Mouse (Mus musculus) kidney, postnatal 4 days (tissue): ENCODE measurements at regions not wholly inside any gene's neighbourhood (a gene's known extent, or its start where the extent isn't known, plus 50 kb on each side); places are given as distances from the start of the nearest gene placed in this dataset.

ENCODE experiments used
- DNase-seq, 2 experiments: peaks; one replicate each; pipeline ENCODE4 v3.0.0; 2021; ENCODE audit warnings: mixed read lengths in 2 of 2

DNA sequence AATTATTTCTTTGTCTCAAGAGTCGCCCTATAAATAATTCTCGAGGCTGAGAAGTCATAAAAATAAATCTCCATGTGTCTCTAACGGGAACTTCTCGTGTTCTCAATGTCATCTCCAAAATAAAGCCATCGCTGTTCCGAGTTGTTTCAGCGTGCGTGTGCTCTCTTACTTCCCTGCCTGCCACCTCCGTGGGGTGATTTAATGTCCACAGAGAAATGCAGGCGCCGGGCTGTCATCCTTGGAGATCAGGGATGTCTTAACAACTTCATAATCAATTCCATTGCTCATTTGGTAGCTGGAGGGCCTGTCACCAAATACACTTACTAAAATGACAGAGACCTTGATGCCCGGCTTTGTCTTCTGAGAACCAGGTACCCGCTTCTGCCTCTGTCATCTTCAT is 161.8 kb downstream of the Pmp22 start:
- no peak for DNase-seq

DNA sequence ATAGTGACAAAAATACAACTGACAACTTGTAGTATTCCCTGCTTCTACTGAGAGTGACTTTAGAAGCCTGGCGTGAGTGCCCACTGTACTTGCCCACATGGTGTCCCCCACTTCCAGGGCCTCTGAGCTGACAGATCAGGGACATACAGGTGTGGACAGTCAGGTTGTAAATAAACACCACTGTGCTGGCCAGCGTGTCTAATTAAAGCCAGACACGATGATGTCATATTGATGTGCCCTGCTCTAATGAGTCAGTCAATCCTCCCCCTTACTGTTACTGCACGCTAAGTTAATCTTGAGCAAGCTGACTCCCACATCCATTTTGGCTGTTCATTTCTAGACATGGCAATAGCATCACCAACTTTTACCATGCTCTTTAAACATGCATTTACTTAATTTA is 164.7 kb downstream of the Pmp22 start:
- DNase-seq, result peak in 1 of 2 experiments; percentile 8

DNA sequence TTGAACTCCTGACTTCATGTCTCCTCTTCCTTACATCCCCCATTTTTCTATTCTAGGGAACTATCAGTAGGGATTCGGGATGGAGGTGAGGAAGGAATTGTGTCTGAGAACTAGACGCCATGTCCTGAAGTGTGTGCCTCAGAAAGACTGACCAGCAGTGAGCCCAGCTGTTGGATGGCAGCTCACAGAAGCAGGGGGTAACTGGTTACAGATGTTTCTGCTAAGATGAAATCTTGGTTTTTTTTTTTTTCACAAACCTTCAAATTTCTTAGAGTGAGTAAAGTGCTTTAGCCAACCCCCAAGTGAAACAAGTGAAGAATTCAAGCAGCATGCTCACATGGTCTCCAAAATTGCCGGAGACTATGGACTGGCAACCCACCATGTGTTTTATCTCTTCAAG is 165.7 kb downstream of the Pmp22 start:
- DNase-seq, result no peak

DNA sequence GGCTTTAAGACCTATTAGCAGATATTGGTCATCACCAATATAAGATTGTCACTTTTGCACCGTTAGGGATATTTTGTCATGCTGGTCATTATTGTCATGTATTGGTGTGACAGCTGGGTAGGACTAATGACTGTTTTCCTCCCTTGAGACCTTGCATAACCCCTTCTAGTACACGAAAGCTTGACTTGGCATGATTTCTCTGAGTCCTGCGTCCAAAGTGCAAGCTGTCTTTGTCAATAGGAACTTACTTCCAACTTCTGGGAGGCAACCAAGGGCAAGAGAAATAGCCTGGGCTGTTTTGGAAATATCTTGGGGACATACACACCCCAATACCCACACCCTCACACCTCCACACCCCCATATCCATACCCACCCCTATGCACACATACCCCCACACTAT is 167.7 kb downstream of the Pmp22 start:
- no peak for DNase-seq

DNA sequence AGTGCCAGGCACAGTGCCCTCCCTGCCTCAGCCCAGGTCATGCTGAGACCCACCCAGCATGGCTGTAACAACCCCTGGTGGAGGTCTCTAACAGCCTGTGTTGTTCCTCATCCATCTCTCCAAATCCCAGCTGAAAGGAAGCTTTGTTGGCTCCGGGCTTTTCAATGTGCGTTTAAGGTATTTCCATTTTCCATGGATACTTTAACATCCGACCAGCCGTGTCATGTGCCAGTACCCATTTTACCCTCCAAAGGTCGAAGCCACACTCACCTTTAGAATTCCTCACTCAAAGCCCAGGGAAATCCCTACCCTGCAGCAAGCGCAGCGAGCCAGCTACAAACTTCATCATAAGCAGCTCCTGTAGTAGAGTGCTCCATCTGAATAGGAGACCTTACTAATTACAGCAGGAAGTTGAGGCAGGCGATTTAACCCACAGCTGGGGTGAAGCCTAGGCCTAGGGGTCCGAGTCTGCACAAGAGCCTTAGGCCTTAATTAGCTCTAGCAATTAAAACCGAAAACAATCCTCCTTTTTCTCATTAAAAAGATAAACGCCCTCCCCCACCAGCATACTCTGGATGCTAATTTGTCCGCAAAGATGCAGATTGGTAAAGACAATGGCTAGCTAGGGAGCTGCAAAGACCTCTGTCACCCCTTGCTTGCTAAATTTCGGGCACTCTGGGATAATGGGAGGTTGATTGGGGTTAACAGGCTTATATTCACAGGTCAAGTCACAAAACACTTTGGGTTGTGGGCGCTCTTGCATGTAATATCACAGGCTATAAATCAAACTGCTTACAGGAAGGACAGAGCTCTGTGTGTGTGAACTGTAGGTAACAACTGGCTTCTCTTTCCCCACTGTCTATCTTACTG is 171.2 kb downstream of the Pmp22 start:
- peak in 1 of 2 experiments; percentile 6 for DNase-seq

DNA sequence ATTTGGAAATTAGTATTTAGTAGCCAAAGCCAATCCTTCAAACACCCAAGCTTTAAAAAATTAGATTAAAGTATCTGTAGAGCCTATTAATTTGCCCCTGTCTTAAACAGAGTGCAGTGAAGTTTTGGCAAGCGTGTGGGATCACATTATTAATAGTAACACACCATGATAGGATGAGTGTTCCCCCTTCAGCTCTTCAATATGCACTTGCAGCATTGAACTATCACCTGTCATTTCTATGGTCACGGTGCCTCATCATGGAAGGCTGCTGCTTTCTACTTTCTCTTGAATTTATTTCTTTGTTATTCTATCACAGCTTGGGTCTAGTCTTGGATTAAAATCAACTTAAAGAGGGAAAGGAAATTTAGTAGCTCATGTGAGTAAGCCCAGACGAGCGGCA is 196.4 kb downstream of the Pmp22 start:
- no peak for DNase-seq

DNA sequence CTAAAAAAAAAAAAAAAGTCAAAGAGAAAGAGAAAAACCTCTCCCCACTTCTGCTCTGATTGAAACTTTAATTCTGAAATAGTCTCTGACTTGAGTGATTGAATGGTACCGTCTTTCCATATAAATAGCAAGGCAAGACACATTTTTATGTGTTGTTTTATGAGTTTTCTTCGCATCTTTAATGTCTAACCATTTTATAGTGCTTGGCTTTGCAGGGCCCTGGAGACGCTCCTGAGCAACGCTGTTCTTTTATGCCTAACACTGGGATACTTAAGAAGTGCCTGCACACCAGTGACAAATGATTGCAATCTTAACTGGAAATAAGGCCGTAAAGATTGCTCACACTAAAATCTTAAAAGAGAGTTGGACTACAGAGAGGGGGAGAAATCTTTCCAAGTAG is 198.1 kb downstream of the Pmp22 start:
- DNase-seq, result no peak

DNA sequence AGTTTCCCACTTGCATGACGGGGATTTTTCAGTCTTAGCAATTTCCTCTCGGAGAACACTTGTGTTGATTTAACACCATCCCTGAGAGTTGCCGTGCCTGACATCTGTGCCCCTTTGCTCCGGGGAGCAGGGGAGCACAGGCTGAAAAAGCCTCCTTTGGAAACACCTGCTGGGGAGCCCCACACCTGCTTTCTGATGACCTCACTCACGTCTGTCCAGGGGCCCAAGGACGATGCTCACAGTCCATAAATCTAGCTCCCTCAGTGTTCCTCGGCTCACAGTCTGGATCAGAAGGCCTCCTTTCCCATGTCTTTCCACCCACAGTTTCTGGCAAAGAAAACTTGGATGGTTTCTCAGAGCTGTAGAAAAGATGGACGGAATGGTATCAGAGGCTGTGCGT is 208.7 kb downstream of the Pmp22 start:
- no peak for DNase-seq

DNA sequence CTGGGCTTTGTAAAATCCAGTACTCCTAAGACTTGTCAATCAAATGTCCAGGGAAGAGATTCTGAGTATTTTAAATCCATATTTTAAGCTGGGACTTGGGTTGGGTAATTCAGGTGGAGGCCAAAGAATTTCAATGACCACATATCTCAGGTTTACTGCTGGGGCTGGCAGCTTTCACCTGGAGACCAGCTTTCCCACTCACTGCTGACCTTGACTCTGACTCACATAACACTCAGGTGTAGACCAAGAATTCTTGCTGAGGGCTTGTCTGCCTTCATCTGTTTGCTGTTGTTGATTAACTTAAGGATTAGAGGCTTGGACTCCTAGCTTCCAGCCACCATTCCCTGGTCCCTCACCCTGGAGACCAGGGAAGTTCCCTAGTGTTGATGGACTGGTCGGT is 209.5 kb downstream of the Pmp22 start:
- DNase-seq, result no peak

DNA sequence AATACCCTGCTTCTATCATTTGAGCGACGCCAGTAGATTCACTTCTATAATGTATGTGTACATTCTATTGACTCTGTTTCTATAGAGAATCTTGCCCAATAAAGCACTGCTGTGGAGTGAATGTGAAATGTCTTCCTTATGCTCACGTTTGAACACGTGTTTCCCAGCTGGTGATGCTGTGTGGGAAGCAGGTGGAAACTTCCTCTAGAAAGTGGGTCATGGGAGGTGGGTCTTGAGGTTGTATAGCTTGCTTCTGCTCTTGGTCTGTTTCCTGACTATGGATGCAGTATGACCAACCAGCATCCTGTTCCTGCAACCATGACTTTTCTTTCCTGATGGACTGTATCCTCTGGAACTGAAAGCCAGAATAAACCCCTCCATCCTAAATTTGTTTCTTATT is 216.9 kb downstream of the Pmp22 start:
- DNase-seq, result no peak

DNA sequence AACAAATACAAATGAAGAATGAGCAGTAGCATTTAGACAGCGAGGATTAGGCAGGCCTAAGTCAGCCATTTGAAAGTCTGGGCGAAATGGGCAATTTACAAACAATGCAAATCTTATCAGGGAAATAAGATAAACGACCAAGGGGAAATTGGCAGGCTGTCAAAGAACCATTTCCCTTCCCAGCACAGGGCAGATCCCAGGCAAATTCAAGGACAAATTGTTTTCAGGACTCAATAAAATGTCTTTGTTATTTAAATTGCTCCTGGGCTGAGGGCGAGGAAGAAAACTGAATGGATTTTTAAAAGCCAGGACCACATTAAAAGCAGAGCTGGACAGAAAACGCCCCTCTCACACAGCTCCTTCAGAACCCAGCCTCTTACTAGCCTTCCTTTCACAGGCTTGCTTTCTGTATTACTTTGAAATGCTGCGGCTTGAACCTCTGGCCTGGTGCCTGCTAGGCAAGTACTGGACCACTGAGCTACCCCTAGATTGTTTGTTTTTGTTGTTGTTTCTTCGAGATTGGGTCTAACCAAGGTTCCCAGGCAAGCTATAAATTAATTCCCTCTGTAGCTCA is 221.4 kb downstream of the Pmp22 start:
- peak in 1 of 2 experiments; percentile 7 for DNase-seq

DNA sequence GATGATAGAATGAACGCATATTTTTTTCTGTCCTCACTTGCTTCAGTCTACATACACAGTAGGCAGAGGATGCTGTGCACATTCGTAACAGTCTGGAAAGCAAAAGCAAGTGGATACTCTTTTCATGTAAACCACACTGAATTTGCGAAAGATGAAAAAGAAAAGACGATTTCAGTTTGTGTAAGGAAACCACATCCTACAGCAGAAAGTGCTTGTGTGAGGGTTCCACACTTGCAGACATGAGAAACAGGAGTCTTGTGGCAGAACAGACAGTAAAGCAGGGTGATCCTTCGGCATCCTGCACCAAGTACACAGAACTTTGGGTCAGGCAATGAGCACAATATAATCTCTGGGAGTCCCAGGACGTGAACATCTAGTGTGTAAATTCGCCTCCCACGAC is 223.2 kb downstream of the Pmp22 start:
- DNase-seq, result no peak

DNA sequence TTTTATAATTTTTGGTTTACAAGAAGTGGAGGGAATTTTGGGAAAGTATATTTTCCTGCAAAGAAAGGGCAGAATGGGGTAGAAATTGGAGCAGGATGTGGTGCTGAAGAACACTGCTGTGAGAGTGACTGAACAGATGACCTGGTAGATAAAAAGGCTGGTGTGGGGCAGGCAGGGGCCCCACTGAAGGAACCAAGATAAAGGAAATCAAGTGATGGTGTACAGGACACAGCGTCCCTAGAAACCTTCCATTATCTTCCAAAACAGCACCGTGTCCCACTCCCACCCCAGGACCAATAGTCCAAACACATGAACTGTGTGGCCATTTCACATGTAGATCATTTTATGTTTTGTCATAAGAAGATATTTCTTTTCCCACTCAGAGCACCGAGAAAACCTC is 224.2 kb downstream of the Pmp22 start:
- no peak for DNase-seq

DNA sequence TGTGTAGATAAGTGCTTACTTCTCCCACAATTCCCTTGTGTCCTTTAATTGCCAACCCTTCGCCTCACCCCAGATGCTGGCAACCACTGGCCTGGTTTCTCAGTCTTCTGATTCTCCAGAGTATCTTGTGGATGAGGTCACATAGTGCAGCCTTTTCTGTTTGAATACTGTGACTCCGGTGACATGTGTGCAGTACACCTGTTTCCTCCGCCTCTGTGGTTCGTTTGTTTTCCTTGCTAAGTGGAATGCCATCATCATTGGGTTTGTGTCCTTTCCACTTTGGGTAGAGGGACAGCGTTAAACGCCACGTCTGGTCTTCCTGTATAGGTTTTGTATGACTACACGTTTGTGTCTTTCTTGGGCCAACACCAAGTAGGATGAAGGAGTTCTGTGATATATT is 224.9 kb downstream of the Pmp22 start:
- no peak for DNase-seq

DNA sequence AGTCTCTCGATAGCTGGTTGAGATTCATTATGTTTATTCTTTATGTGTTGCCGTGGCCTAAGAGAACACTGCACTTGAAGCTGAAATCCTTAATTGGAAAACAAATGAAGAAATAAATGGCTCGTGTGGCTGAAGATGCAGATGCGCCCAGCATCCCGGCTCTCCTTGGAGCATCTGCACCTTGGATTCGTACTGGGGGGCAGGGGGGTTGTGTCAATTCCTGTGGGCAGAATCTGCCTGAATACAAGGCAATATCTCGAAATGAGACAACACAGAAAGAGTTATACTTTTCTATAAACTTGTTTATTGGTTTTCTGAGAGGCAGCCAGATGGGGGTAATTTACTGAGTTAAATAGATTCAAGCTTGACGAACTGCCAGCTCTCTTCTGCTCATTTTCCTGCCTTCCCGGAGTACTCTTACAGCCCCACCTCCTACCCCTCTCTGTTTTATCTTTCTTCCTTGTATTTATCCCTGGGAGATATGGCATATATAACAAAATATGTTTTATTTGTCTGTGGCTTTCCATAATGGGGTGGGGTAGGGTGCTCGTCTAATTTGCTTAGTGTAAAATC is 229.1 kb downstream of the Pmp22 start:
- no peak for DNase-seq

DNA sequence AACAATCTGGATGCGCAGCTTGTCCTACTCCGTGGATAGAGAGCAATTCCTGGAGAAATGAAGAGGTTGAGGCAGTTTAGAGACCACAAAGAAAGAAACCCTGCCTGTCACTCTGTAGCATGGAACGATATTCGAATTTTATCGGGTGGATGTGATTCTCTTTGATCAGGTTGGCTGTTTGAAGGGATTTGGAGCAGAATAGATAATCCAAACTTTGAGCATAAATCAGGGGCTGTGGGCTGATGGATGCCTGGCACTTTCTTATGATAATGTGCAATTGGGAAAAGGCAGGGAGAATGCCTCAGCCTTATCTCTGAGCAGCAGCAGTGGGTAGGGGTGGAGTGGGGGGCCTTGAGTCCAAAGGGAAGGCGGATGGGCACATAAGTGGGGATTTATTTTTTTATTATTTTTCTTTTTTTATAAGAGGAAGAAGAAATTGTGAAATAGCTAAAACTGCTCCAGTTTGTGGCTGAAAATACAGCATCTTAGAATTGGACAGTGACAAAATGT is 239.0 kb downstream of the Pmp22 start:
- DNase-seq, result no peak

DNA sequence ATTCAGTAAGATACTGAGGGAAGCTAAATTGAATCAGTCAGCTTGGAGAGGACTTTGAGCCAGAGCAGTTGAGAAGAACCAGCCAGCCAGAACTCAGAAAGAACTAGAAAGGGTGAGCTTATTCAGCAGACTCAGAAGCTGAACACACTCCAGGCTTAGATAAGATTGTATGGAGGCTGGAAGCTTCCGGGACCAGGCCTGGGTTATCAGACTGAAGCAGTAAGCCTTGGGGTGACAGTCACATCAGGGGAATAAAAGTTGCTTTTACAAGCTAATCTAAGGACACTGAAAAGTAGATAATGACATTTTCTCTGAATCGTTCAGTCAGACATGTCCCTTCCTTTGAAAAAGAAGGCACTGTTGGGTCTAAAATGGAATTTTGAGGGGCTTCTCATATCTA is 240.7 kb downstream of the Pmp22 start:
- no peak for DNase-seq

DNA sequence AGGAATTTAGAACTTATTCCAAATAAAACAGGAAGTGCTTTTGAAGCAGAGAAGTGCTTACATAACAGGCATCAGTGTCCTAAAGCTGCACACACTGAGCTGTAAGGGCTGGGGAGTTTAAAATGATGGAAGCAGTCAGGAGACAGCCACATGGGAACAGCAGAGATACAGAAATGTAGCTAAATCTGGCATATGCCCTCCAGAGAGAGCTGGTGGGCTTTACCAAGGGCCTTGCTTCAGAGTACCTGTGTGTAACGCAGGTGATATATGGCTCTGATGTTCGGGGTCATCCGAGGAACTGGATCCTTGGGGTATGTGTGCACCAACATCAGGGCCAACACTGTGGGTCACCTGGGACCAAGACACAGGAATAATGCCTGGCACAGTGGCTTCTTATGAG is 247.5 kb downstream of the Pmp22 start:
- no peak for DNase-seq

DNA sequence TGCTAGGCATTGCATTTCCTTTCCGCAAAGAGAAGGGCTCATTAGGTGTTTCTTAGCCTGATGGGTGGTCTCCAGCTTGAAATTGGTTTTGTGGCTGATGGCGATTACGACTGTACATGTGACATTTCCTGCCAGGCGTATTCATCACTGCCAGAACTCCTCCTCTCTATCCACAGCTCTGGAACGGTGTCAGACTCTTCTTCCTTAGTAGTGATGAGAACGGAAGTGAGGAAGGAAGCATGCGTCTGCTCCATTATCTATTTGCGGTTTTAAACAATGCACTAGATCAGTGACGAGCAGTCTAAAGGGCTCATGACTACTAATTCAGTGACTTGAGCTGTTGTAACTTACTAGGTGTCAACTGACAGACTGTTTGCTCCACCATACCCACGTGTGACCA is 248.2 kb downstream of the Pmp22 start:
- no peak for DNase-seq

DNA sequence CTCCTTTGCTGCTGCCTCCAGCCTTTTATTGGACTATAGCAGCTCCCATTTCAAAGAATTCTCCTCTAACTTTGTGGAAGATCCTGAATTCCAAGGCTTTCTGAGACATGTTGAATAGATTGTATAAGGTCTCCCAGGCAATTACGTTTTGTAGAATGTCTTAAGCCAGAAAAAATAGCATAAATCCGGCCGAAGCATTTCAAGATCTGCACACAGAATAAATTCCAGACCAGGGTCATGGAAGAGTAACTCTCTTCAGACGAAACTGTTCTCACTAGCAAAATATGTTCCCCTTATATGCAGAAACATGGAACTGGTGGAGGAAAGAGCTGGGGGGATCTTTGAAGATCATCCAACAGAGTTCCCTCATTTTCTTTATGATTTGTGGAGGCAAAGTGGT is 259.5 kb downstream of the Pmp22 start:
- DNase-seq, result no peak

DNA sequence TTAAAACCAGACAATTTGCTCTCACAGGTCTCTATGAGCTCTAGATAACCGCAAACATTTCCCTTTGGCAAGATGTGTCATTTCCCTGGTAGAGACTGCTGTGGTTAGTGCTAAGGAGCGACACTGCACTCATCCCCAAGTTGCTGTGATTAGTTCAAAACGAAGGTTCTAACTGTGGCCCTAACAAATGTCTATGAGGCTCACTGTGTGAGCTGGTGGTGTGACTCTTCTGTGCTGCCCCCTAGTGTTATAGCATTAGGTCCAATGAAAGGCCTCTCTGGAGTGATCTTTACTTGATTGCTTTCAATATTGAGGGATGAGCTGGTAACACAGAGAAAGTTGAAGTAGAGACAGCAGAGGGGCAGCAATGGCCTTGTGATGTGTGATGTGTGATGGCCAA is 262.7 kb downstream of the Pmp22 start:
- DNase-seq, result no peak

DNA sequence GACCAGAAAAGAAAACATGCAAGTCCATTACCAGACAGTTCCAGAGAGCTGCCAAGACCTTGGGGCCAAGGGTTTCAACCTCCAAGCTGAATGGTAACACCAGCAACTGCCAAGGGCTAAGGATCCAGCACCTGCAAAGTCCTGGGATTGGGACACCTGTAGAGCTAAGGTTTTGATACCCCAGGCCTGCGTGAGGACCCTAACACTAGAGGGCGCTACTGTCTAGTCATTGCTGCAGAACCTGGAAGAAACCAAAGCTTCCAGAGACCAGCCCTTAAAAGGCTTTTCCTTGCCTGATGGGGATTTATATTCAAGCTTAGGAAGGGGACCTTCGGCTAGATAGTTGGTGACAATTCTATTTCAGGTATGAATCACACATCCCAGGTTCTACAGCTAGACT is 263.6 kb downstream of the Pmp22 start:
- DNase-seq, result peak; percentile 19 to 35

DNA sequence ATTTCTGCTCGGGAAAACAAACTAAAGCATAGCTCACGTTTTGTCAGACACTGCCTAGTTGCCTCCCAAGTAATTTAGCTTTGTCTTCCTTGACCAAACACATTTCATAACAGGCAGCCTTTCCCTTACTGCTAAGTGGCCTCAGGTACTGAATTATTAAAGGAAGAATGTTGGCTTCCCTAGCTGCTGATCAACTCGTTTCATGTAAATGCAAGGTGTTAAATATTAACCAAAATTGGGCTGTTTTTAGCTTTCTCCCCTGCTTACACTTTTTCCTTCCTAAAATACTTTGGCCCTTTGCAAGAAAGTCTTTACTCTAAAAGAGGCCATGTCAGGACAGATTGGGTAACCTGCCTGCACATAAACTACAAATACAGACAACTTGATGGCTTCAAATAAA is 265.4 kb downstream of the Pmp22 start:
- DNase-seq, result no peak

DNA sequence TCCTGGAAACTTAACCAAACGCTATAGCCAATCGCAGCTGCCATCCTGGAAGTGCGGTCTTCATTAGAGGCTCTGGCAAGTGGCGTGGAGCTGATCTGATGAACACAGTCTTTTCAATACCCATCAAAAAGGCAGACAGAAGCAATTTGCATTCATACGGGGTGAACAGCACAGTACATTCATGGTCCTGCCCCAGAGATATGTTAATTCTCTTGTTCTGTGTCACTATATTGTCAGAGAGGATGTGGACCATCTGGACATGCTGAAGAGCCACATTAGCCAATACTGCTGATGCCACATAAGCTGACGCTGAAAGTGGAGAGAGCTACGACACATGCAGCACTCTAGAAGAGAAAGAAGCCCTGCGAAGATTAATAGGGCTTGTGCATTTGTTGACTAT is 267.6 kb downstream of the Pmp22 start:
- DNase-seq, result no peak
